Mouse (Mus musculus) retina, postnatal 1 day (tissue): ENCODE measurements around the gene Nt5e.
A peak's percentile ranks its signal among the peaks of the same experiment; 100 is the strongest.

Source experiments
- DNase-seq: peaks from one replicate; pipeline ENCODE4 v3.0.0-alpha.2; 2012

Gene Nt5e

GRCm38 (mm10) chr9:88398461-88398860, 71.5 kb downstream of the Nt5e start:
- DNase-seq: peak; percentile 4

GRCm38 (mm10) chr9:88404088-88404487, 77.1 kb downstream of the Nt5e start:
- peak; percentile 23 for DNase-seq

- no peak for DNase-seq
Measured at GRCm38 (mm10) chr9:88404515-88404914, 77.5 kb downstream of the Nt5e start.

DNA sequence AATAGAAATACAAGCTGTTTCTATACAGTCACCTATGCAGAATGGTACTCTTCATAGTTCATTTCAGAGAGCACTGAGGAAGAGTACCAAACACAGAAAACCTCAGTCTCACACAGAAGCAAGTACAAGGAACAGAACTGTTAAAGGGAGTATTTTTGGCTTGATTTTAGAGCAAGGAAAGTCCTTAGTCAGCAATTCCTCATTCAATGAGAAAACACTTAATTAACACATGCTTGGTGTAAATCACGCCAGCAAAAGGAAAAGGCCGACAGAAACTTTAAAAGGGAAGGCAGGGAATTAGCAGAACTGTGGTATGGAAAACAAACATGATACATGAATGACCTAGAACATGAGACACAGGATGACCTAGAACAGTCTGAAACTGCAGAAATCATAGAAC, 83.0 kb downstream of the Nt5e start:
- DNase-seq: no peak

DNA sequence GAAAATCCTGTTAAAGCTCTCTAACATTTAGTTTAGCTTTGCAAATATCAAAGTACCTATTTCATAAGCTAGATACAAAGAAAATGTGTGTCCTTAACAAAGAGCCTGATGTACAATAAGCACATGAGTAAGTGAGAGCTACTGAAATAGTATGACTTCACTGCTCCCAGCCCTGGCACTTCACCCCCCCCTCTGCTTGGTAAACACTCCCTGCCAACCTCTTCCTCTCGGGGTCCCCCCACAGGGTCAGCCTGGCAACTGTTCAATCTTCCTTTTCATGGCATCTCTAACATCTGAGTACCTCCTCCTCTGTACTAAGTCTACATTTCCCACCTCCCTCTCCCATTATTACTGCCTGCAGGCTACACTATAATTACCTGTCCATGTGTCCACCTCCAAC, 89.8 kb downstream of the Nt5e start:
- DNase-seq: no peak
